Mouse (Mus musculus) layer of hippocampus, adult 18-20 months (tissue): ENCODE measurements at regions not wholly inside any gene's neighbourhood (a gene's known extent, or its start where the extent isn't known, plus 50 kb on each side); places are given as distances from the start of the nearest gene placed in this dataset.

ENCODE experiments used
- DNase-seq, 2 experiments: peaks; one replicate each; pipeline ENCODE4 v3.0.0; 2022; ENCODE audit warnings: low spot score in 2 of 2

DNA sequence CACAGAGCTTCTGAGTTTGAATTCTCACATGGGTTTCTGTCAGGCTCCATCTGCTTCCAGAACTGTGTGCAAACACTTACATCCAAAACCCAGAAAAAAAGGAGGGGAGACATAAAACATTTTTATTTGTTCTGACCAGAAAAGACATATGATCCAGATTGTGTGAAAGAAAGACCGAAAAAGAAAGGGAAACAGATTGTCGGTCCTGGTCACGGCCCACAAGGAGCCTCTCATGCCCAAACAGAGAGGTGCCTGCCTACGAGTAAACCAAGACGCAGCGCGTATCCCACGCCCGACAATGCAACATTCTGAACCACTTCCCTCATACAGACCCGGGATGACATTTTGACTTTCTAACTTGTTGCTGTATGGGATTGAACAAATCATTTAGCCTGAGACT is 65.3 kb upstream of the Rgma start:
- DNase-seq = no peak

DNA sequence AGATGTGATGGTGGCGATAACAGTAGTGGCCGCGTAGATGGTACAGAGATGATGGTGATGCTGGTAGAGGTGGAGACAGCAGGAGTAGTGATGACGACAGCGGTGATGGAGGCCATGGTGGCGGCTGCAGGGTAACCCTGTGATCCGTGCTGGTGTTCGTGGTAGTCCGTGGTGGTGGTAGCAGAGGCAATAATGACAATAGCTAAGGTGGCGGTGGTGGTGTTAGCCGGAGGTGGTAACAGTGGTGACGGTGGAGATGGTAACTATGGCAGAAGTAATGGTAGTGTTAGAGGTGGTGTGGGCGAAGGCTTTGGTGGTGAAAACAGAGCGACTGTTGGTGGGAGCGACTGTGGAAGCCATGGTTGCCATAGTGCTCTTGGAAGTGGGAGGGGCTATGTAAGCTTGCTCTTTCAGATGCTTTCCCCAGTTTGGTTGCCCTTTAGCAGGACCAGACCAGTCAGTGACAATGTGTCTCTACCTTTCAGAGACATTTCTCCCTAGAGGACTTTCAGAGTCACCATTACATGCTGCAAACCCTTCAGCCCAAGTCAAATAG is 64.7 kb upstream of the Rgma start:
- DNase-seq = no peak

DNA sequence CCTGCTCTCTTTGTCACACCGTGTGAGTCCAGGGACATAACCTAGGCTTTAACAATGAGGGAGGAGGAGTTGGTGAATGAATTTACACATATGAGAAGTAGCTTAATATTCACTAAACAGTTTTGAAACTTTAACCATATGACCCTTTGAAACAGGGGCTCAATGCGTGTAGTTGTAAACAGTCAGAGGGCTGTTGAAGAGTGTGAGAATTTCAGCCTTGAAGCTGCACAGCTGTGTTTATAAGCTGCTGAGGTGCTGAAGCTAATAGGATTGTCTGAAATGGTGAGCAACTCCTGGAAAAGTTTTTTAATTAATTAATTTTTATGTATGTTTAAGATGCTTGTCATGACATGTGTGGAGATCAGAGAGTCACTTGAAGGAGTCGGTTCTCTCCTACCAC is 59.8 kb upstream of the Rgma start:
- no peak for DNase-seq

DNA sequence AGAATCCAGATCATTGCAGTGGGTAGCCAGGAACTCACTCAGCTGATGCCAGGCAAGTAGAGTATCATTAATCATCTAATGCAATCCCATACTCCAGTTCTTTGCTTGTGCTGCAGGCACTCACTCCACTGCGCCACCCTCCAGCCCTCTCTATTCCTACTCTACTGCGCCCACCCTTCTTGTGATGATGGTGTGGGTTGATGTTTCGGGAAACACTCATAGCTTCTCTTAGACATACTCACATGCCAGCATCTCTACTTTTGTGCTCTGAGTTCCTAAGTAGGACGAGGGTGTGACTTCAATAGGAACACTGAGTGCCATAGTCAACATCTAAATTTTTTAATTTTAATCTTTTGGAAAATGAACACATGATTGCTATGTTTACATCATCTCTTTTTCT is 57.7 kb upstream of the Rgma start:
- no peak for DNase-seq

DNA sequence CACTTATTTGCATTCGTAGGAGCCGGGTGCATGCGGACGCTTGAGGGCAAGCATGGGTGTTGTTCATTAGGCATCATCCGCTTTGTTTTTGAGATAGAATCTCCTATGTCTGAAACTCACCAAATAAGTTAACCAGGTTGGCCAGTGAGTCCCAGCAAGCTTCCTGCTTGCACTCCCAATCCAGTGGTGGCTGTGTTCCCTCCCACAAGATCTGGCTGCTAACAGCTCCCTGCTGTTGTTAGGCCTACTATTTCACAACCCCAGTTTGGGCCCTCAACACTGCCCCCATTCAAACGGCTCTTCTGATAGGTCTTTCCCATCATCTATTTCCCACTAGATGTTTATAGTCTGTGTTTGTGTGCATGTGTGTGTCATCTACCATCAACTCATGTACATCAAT is 56.3 kb upstream of the Rgma start:
- DNase-seq = no peak

DNA sequence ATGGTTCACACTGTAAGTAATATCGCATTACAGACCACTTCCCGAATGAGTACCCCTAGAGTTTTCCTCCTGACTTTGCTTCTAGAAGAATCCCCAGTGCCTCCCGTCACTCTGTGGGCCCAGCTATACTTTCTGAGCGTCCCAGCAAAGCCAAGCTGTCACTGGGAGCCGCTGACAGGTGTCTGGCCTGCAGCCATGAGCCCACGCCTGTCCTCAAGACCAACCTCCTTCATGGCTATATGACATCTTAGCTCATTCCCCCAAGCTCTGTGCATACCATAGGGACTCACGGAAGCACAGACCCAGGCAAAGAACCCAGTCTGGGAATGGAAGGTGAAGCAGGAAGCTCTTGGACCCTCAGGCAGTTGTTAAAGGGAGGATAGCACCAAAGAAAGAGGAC is 55.3 kb upstream of the Rgma start:
- no peak for DNase-seq

DNA sequence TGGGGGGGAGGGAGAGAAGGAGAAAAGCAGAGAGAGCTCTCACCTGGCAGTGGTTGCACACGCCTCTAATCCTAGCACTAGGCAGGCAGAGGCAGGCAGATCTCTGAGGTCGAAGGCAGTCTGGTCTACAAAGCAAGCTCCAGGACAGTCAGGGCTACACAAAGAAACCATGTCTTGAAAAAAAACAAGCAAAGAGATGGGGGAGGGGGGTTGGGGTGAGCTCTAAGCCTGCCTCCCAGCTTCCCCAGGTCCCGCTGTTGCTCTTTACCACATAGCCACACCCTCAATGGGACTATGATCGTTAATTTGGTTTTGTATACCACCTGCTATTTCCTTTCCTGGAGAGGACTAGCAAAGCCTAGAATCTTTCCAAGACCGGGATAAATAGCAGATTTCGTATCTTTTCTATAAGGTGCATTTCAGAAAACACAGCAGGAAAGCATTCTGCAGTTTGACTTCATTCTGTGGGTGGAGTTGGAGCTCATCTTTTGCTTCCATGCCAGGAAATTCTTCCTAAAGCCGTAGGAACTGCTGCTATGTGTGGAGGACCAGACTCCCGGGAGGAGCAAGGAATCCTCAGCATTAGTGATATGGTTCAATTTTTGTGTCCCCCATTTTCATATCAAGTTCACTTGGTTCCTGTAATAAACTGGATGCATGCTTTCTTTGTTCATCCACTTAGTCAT is 52.7 kb upstream of the Rgma start:
- no peak for DNase-seq

DNA sequence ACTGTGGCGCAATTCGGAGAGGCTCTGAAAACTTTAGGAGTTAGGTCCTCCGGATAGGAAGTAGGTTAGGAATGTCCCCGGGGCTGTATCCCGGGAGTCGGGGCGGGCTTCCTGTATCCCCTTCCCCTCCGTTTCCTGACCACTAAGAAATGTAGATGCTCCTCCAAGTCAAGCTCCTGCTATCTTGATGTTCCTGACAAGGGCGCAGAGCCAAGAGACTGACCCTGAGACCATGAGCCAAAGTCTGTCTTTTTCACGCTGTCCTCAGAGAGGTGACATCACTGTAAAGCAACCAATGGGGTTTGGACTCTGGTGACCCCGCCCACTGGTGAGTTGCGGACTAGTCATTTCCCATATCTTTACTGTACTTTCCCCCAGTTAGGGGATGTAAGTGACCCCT is 51.8 kb upstream of the Rgma start:
- no peak for DNase-seq

DNA sequence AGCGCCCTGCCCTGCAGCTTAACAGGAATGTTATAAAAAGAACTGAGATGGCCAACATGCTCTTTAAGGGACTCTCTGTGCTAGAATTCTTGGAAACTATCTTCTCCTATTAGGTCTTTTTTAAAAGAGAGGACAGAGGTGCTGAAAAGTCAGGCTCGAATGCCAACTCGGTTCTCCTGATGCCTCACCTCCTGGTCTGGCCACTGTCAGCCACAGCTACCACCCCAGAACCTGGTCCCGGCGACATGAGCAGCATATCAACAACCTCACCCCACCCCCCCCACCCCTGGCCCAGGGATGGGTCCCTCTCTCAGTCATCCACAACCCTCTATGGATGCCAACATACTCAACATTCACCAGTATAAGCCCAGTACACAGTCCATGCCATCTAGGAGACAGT is 49.8 kb upstream of the Rgma start:
- DNase-seq = no peak
